Mouse (Mus musculus) liver, embryonic 13.5 days (tissue): Measurements from ENCODE around the gene Gm6401. TPM values are rescaled to one million over a fixed set of nuclear protein-coding genes. Genes with fewer than 3 reads are reported as not detected.
"Not testable (repeated sequence)": the region's sequence is repeated elsewhere in the genome, so short reads cannot be mapped to it uniquely, and the experiment has no call there.

Source experiments
- ATAC-seq: fragments of 200-750 bp; cut with Nextera tagmentation; 2 replicates; pipeline ENCODE4 v1.8.0; 2017; ENCODE audit warnings: low read depth, mild to moderate bottlenecking, moderate number of reproducible peaks, moderate library complexity
- DNase-seq: peaks from one replicate; pipeline ENCODE4 v3.0.0; 2022
- H3K27ac ChIP-seq: fragments of 300-500 bp; sonication (generic); 2 replicates; pipeline ENCODE4 v1.5.1; 2015; ENCODE audit warnings: moderate library complexity, mild to moderate bottlenecking, inconsistent platforms
- H3K27me3 ChIP-seq: fragments of 300-500 bp; sonication (generic); 2 replicates; pipeline ENCODE4 v1.6.1; 2015; ENCODE audit warnings: mild to moderate bottlenecking, inconsistent platforms
- H3K36me3 ChIP-seq: fragments of 300-500 bp; sonication (generic); 2 replicates; pipeline ENCODE4 v1.6.1; 2015; ENCODE audit warnings: mild to moderate bottlenecking, inconsistent platforms
- H3K4me1 ChIP-seq: fragments of 300-500 bp; sonication (generic); replicated peaks from 2 replicates; pipeline ENCODE4 v1.6.1; 2015; ENCODE audit warnings: inconsistent platforms
- H3K4me2 ChIP-seq: fragments of 300-500 bp; sonication (generic); 2 replicates; pipeline ENCODE4 v1.6.1; 2015; ENCODE audit warnings: inconsistent platforms, mild to moderate bottlenecking, moderate library complexity
- H3K4me3 ChIP-seq: fragments of 300-500 bp; sonication (generic); replicated peaks from 2 replicates; pipeline ENCODE4 v1.5.1; 2015; ENCODE audit warnings: mild to moderate bottlenecking, inconsistent platforms
- H3K9ac ChIP-seq: fragments of 300-500 bp; sonication (generic); 2 replicates; pipeline ENCODE4 v1.6.1; 2015; ENCODE audit warnings: mild to moderate bottlenecking, inconsistent platforms
- H3K9me3 ChIP-seq: fragments of 300-500 bp; sonication (generic); replicated peaks from 2 replicates; pipeline ENCODE4 v1.6.1; 2016; ENCODE audit warnings: inconsistent platforms
- WGBS: fragments of 180-500 bp; shearing (Covaris S2); methylation state at CpG from one replicate; pipeline ENCODE4 v1.1.7; 2015; ENCODE audit not compliant: insufficient replicate concordance; 5-methylcytosine and 5-hydroxymethylcytosine counted together
- polyA plus RNA-seq: library from polyadenylated mRNA; unstranded; fragments of >200 nt; fragmentation: Nextera tagmentation; extraction: Ambion mirVana; gene quantifications from 2 replicates; pipeline ENCODE4 v1.2.1, GENCODE M21; 2015

Gene Gm6401
- polyA plus RNA-seq: not detected in 2 replicates

- ATAC-seq, H3K27me3 ChIP-seq: not testable (repeated sequence)
- WGBS: 59% methylated on average over 1 of the region's 1 CpGs
These were observed at the start of gene Gm6401 for GRCm38 (mm10) chr14:41967827-41968226. Gene Gm6401, minus strand, starts transcription at chr14:41967927.

GRCm38 (mm10) chr14:41983225-41983624 lies 15.5 kb upstream of the Gm6401 start, which contains the start of gene Gm3543:
Gene Gm3543, minus strand, starts transcription at chr14:41983325.
- not testable (repeated sequence) for H3K4me2 ChIP-seq, H3K4me1 ChIP-seq, H3K36me3 ChIP-seq, DNase-seq, ATAC-seq, H3K4me3 ChIP-seq, H3K9me3 ChIP-seq, H3K27me3 ChIP-seq, H3K27ac ChIP-seq, H3K9ac ChIP-seq
- WGBS: no CpG with 5 or more reads among the region's 1 CpGs

More at GRCm38 (mm10) chr14:41967827-41968226, at the start of gene Gm6401:
- H3K4me3 ChIP-seq, H3K9ac ChIP-seq, H3K4me1 ChIP-seq, H3K9me3 ChIP-seq, H3K36me3 ChIP-seq, DNase-seq, H3K27ac ChIP-seq, H3K4me2 ChIP-seq: not testable (repeated sequence)

- H3K9me3 ChIP-seq, H3K4me2 ChIP-seq, ATAC-seq, H3K36me3 ChIP-seq, H3K9ac ChIP-seq, H3K4me1 ChIP-seq, H3K27ac ChIP-seq, DNase-seq, H3K4me3 ChIP-seq, H3K27me3 ChIP-seq: not testable (repeated sequence)
- 45% methylated on average over 3 of the region's 3 CpGs for WGBS
These were observed 869 bp upstream of the Gm6401 start for GRCm38 (mm10) chr14:41968596-41968995.

GRCm38 (mm10) chr14:41964095-41964494 lies 3.6 kb downstream of the Gm6401 start:
- H3K36me3 ChIP-seq, H3K27ac ChIP-seq, H3K4me3 ChIP-seq, ATAC-seq, H3K9me3 ChIP-seq, H3K9ac ChIP-seq, DNase-seq, H3K4me1 ChIP-seq, H3K4me2 ChIP-seq, H3K27me3 ChIP-seq: not testable (repeated sequence)
- 41% methylated on average over 4 of the region's 4 CpGs for WGBS

GRCm38 (mm10) chr14:41943695-41944094 lies 24.0 kb downstream of the Gm6401 start, which contains the start of gene 1700024B05Rik:
Gene 1700024B05Rik, plus strand, starts transcription at chr14:41943995.
- not testable (repeated sequence) for ATAC-seq, H3K9ac ChIP-seq, DNase-seq, H3K9me3 ChIP-seq, H3K4me2 ChIP-seq, H3K27ac ChIP-seq, H3K36me3 ChIP-seq, H3K4me1 ChIP-seq, H3K27me3 ChIP-seq, H3K4me3 ChIP-seq
- 67% methylated on average over 1 of the region's 2 CpGs for WGBS

DNA sequence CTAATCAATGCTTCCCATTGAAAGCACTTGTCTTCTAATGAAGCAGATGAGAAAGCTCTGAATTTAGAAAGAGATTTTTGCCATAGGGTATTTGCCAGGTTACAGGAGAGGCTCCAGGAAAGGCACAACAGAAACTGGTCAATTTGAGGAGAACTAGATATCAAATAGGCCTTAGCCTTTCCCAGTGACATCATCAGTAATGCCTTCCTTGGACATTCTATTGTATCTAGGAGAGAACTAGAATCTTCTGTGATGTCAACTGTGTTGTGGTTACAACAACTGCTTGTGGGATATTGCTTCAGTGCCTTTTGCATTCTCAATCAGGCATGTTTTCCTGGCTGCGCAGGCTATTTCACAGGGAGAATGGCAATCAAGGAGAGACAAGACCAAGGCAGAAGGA lies 43.1 kb downstream of the Gm6401 start, which contains the start of gene 1700049E17Rik1:
Gene 1700049E17Rik1 (plus strand): TSS at position 301 of the 400 bp plus-strand sequence.
- not testable (repeated sequence) for H3K4me2 ChIP-seq, H3K9ac ChIP-seq, H3K27ac ChIP-seq, DNase-seq, H3K27me3 ChIP-seq, H3K36me3 ChIP-seq, H3K4me1 ChIP-seq, H3K4me3 ChIP-seq, ATAC-seq, H3K9me3 ChIP-seq
- no CpG with 5 or more reads among the region's 1 CpGs for WGBS

Other genes with a start within 250 kb of the Gm6401 start
- not detected in 2 replicates for gene Gm7929, start 217.3 kb downstream of the Gm6401 start, polyA plus RNA-seq
- gene Gm47189, start 195.5 kb downstream of the Gm6401 start, polyA plus RNA-seq: not detected in 2 replicates
- gene Gm7980, start 60.6 kb downstream of the Gm6401 start, polyA plus RNA-seq: not detected in 2 replicates
- gene 1700049E17Rik1, start 43.0 kb downstream of the Gm6401 start, polyA plus RNA-seq: not detected in 2 replicates
- gene 1700024B05Rik, start 23.9 kb downstream of the Gm6401 start, polyA plus RNA-seq: not detected in 2 replicates
- not detected in 2 replicates for gene Gm3543, start 15.4 kb upstream of the Gm6401 start, polyA plus RNA-seq
- not detected in 2 replicates for gene Gm7951, start 149.4 kb upstream of the Gm6401 start, polyA plus RNA-seq
- not detected in 2 replicates for gene Gm17027, start 194.7 kb upstream of the Gm6401 start, polyA plus RNA-seq
- not detected in 2 replicates for gene Gm3573, start 222.9 kb upstream of the Gm6401 start, polyA plus RNA-seq